ENCODE assay signal across 11 mouse cellular contexts in the genomic region with DNA sequence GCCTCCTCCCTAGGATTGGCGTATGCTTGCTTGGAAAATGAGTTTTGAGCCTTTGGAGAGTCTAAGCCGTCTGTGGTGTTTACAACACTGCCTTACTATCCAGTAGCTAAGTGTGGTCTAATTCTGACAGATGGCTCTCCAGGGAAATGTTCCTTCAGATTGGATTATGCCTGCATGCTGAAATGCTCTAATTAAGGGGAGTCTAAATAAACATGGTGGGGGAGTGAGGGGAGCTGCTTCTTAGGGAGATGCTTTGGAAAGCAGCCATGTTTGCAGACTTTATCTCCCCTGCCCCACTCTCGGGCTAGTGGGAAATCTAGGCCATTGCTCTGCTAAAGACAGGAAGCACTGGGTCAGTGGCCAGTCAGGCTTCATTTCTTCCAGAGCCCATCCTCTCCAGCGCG.
DNase-seq lines count a peak whose midpoint lies in the region; ATAC-seq lines count a peak whose summit lies in the region.
"Had no signal": no experiment of that assay in that cellular context is flagged by ENCODE, and none has a peak within 500 bp of the region (broad histone marks: within the 10 kb centered on the region; RNA-seq: fewer than 3 reads in every experiment).

No protein-coding gene starts in this region.

- no peak overlapping the region for H3K4me2 ChIP-seq in hindbrain, embryonic 13.5 days
- H3K4me2 ChIP-seq in hindbrain, embryonic 11.5 days (replicated peaks; ENCODE audit: low read depth, low read length) = no peak overlapping the region
- H3K4me2 ChIP-seq in neural tube, embryonic 13.5 days = no peak overlapping the region
- H3K4me2 ChIP-seq in intestine, embryonic 16.5 days (ENCODE audit: low read depth, low read length) = no peak overlapping the region
- H3K4me2 ChIP-seq: embryonic facial prominence, embryonic 15.5 days; heart, embryonic 11.5 days had no signal

- peak overlapping the region; percentile 67; the same call in 1 of the 2 replicates for H3K27ac ChIP-seq in hindbrain, embryonic 13.5 days
- no peak overlapping the region for H3K27ac ChIP-seq in hindbrain, embryonic 11.5 days (ENCODE audit: low read depth, low read length)
- peak overlapping the region; percentile 64 for H3K27ac ChIP-seq in neural tube, embryonic 13.5 days (replicated peaks)
- no peak overlapping the region for H3K27ac ChIP-seq in intestine, embryonic 16.5 days (ENCODE audit: low read length)
- H3K27ac ChIP-seq: embryonic facial prominence, embryonic 15.5 days had no signal

- H3K4me1 ChIP-seq in hindbrain, embryonic 13.5 days (replicated peaks) = peaks cover 11% of the 10 kb centered on the region; the same call in 1 of the 2 replicates
- H3K4me1 ChIP-seq in hindbrain, embryonic 11.5 days (replicated peaks; ENCODE audit: control insufficient read depth, insufficient read depth, low read length) = no peaks in the 10 kb centered on the region
- H3K4me1 ChIP-seq in neural tube, embryonic 13.5 days (replicated peaks) = peaks cover 7% of the 10 kb centered on the region; the same call in 1 of the 2 replicates
- H3K4me1 ChIP-seq in intestine, embryonic 16.5 days (ENCODE audit: control insufficient read depth, insufficient read depth, low read length) = no peaks in the 10 kb centered on the region
- H3K4me1 ChIP-seq: embryonic facial prominence, embryonic 15.5 days had no signal

- H3K27me3 ChIP-seq in hindbrain, embryonic 13.5 days = no peaks in the 10 kb centered on the region
- H3K27me3 ChIP-seq in hindbrain, embryonic 11.5 days (ENCODE audit: control insufficient read depth, insufficient read depth, low read length) = no peaks in the 10 kb centered on the region
- no peaks in the 10 kb centered on the region for H3K27me3 ChIP-seq in neural tube, embryonic 13.5 days
- H3K27me3 ChIP-seq in intestine, embryonic 16.5 days (replicated peaks; ENCODE audit: control insufficient read depth, insufficient read depth, low read length) = no peaks in the 10 kb centered on the region
- H3K27me3 ChIP-seq: embryonic facial prominence, embryonic 15.5 days had no signal

- H3K4me3 ChIP-seq in hindbrain, embryonic 13.5 days = no peak overlapping the region
- H3K4me3 ChIP-seq in hindbrain, embryonic 11.5 days (ENCODE audit: low read depth, low read length) = no peak overlapping the region
- no peak overlapping the region for H3K4me3 ChIP-seq in neural tube, embryonic 13.5 days
- H3K4me3 ChIP-seq in intestine, embryonic 16.5 days (ENCODE audit: low read length) = no peak overlapping the region
- H3K4me3 ChIP-seq: embryonic facial prominence, embryonic 15.5 days had no signal

- H3K9ac ChIP-seq in hindbrain, embryonic 13.5 days = no peak overlapping the region
- H3K9ac ChIP-seq in hindbrain, embryonic 11.5 days (ENCODE audit: low read depth, low read length) = no peak overlapping the region
- H3K9ac ChIP-seq in neural tube, embryonic 13.5 days = no peak overlapping the region
- H3K9ac ChIP-seq in intestine, embryonic 16.5 days (ENCODE audit: low read depth, low read length) = no peak overlapping the region
- H3K9ac ChIP-seq: embryonic facial prominence, embryonic 15.5 days had no signal

- no peaks in the 10 kb centered on the region for H3K9me3 ChIP-seq in hindbrain, embryonic 13.5 days
- no peaks in the 10 kb centered on the region for H3K9me3 ChIP-seq in hindbrain, embryonic 11.5 days (ENCODE audit: control insufficient read depth, low read length)
- no peaks in the 10 kb centered on the region for H3K9me3 ChIP-seq in neural tube, embryonic 13.5 days
- H3K9me3 ChIP-seq in intestine, embryonic 16.5 days (ENCODE audit: control insufficient read depth, low read length) = no peaks in the 10 kb centered on the region
- H3K9me3 ChIP-seq: embryonic facial prominence, embryonic 15.5 days had no signal

- no peaks in the 10 kb centered on the region for H3K36me3 ChIP-seq in hindbrain, embryonic 13.5 days
- H3K36me3 ChIP-seq in hindbrain, embryonic 11.5 days (ENCODE audit: control insufficient read depth, insufficient read depth, low read length) = no peaks in the 10 kb centered on the region
- H3K36me3 ChIP-seq in neural tube, embryonic 13.5 days = no peaks in the 10 kb centered on the region
- no peaks in the 10 kb centered on the region for H3K36me3 ChIP-seq in intestine, embryonic 16.5 days (ENCODE audit: control insufficient read depth, insufficient read depth, low read length)
- H3K36me3 ChIP-seq: embryonic facial prominence, embryonic 15.5 days had no signal

- WGBS in hindbrain, embryonic 13.5 days = 60% methylated on average over 5 of the region's 5 CpGs
- 68% methylated on average over 5 of the region's 5 CpGs for WGBS in hindbrain, embryonic 11.5 days
- WGBS in neural tube, embryonic 13.5 days = 56% methylated on average over 5 of the region's 5 CpGs
- 48% methylated on average over 5 of the region's 5 CpGs for WGBS in intestine, embryonic 16.5 days

- peak; percentile 86 for ATAC-seq in hindbrain, embryonic 13.5 days (ENCODE audit: low FRiP score)
- no peak for ATAC-seq in hindbrain, embryonic 11.5 days (ENCODE audit: low FRiP score)
- peak; percentile 91 for ATAC-seq in neural tube, embryonic 13.5 days (ENCODE audit: low read depth)
- ATAC-seq in intestine, embryonic 16.5 days = peak; percentile 68
- no peak for ATAC-seq in granulocyte monocyte progenitor cell, adult 5-6 weeks (replicated peaks; ENCODE audit: poor library complexity, severe bottlenecking)

- no peak for DNase-seq in hindbrain, embryonic 11.5 days (ENCODE audit: low spot score)
- DNase-seq in neural tube, embryonic 10.5 days (ENCODE audit: extremely low spot score, low spot score) = no peak
- peak; percentile 25 for DNase-seq in retina, postnatal 7 days (ENCODE audit: low read depth, low spot score)
- DNase-seq in gastrocnemius, postnatal 10 days = no peak
- DNase-seq: lung, adult 2 months had no signal

Comparison
In these comparisons a context has a peak if more than half of its experiments do, and no peak if none do; other contexts are left out.
1. ATAC-seq: peak in hindbrain, embryonic 13.5 days (single experiment), neural tube, embryonic 13.5 days (single experiment) and intestine, embryonic 16.5 days (single experiment); none in hindbrain, embryonic 11.5 days (single experiment) and granulocyte monocyte progenitor cell, adult 5-6 weeks (single experiment).
2. H3K27ac ChIP-seq: peak in hindbrain, embryonic 13.5 days (single experiment) and neural tube, embryonic 13.5 days (single experiment); none in hindbrain, embryonic 11.5 days (single experiment) and intestine, embryonic 16.5 days (single experiment).